Mouse (Mus musculus) gastrocnemius, adult 18-20 months (tissue): ENCODE measurements around the gene Chrne. TPM values are rescaled to one million over a fixed set of nuclear protein-coding genes. Genes with fewer than 3 reads are reported as not detected.
"Not testable (repeated sequence)": the region's sequence is repeated elsewhere in the genome, so short reads cannot be mapped to it uniquely, and the experiment has no call there.

Experiments used
- DNase-seq: peaks from one replicate; pipeline ENCODE4 v3.0.0; 2021; ENCODE audit warnings: low spot score
- total RNA-seq, 2 experiments: library from RNA; stranded (reverse); gene quantifications; 2 replicates each; pipeline ENCODE4 v1.2.3; 2021

Gene Chrne
- total RNA-seq, 2 experiments from 2014 or later, result 14.7 to 20.6 TPM

GRCm38 (mm10) chr11:70586261-70586660 lies 32.8 kb downstream of the Chrne start:
- no peak for DNase-seq

- DNase-seq, result peak; percentile 58
These were observed 33.6 kb downstream of the Chrne start for GRCm38 (mm10) chr11:70585457-70585856.

- DNase-seq, result no peak
These were observed 35.2 kb downstream of the Chrne start for GRCm38 (mm10) chr11:70583775-70584174.

DNA sequence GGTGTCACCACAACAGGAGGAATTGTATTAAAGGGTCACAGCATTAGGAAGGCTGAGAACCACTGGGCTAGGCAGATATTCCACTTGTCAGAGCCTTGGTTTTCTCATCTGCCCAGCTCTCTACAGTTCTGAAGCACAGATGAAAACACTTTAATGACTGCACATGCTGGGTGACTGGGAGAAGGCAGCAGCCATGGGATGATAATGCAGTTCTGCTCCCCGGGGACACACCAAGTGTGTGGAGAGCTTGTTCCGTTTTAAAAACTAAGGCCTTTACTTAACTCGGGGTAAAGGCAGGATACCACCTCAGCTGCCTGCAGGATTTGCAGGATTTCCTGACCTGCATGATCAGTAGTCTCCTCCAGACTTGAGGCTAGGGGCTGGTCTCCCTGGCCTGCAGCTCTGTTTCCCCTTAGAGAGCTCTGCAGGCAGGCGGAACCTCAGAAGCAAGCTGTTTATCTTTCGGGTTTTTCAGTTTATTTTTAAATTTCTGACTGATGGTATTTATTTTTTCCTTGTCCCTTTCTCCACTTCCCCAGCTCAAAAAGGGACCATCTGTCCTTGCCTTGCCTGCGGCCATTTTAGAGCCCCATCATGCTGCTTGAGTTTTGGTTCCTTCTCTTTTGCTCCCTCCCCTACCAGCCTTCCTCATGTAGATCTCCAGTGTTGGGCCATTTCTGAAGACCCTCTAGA lies 35.8 kb downstream of the Chrne start:
- no peak for DNase-seq

DNA sequence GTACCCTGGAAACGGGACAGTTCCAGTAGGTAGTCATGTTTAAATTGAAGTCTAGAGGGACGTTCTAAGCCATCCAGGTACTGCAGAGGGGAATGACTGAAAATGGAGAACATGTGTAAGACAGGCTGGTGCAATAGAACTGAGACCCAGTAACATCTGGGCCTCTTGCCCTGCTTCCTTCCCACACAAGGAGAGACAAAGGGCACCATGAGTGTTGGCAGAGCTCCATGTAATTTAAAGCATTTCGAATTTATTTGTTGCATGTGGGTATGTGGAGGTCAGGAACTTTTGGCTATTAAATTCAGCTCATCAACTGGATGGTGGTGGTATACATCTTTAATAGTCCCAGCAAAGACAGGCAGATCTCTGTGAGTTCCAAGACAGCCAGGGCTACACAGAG lies 36.8 kb downstream of the Chrne start:
- DNase-seq, result no peak

DNA sequence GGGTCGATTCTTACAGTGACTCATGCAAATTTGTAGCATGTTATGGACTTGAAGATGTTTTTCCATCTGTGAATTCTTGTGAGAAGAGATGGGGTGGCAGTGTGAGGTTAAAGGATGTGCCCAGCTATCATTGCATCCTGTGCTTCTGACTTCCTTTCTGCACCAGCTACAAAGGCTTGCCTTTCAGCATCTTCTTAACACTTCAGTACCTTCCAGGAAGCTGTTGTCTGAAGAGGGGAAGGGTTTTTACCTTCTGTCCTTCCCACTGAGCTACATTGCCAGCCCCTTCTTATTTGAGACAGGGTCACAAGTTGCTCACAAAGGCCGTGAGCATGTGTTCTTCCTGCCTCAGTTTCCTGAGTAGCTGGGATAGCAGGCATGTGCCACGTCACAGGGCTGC lies 38.1 kb downstream of the Chrne start:
- no peak for DNase-seq

- no peak for DNase-seq
These were observed 38.7 kb downstream of the Chrne start for GRCm38 (mm10) chr11:70580358-70580720.

DNA sequence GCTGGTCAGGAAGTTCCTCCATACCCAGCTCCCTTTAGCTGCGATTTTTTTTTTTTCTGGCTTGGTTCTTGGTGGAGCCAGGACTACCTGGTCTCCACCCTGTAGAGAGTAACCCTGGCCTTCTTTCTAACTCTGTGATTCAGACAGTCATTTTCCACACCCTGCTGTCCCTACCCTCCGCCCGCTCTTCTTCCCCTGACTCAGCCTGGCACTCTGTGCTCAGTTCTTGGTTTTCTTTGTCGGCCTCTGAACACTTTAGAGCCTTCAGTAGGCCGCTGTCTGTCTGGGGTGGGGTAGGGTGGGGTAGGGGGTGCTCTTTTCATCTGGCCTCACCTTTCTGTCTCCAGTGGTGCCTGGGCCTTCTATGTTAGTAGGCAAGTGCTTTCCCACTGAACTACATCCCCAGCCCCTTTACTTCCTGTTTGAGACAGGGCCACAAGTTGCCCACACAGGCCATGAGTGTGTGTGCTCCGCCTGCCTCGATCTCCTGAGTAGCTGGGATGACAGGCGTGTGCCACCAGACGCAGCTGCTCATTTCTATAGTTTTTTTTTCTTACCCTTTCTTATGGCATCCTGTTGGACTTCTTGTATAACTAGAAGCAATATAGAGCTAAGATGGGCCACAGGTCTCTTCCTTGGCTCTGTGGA lies 39.2 kb downstream of the Chrne start:
- no peak for DNase-seq

DNA sequence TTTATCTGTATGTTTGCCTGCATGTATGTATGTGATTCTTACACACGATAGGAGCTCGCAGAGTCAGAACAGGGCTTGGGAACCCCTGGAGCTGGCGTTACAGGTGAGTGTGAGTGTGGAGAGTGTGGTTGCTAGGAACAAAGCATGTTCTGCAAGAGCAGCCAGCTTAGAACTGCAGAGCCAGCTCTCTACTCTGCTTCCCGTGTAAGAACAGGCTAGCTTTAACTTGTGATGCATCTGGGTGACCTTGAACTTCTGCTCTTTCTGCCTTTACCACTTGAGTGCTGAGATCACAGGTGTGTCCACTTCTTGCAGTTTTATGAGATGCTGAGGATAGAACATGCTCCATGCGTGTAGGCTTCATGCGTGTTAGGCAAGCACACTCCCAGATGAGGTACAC lies 40.1 kb downstream of the Chrne start:
- no peak for DNase-seq

GRCm38 (mm10) chr11:70577201-70577600 lies 41.8 kb downstream of the Chrne start:
- DNase-seq, result no peak

DNA sequence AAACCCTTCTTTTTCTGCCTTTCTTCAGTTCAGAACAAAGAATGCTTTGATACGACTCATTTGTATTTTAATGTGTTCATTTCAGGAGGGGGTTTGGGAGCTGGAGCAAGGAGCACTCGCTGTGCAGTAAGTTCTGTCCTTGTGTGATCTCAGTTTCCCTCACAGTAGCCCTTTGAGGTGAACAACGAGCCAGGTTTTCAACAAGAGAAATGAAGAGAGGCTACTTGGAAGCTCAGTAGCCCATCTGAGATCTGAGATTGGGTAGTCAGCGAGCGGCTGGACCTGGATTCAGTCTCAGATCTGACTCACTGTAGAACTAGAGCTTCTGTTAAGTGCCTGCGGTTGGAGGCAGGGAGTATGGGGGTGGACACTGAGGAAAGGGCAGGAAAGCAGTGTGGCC lies 45.1 kb downstream of the Chrne start:
- no peak for DNase-seq

- no peak for DNase-seq
These were observed 46.6 kb downstream of the Chrne start for GRCm38 (mm10) chr11:70572348-70572902.

DNA sequence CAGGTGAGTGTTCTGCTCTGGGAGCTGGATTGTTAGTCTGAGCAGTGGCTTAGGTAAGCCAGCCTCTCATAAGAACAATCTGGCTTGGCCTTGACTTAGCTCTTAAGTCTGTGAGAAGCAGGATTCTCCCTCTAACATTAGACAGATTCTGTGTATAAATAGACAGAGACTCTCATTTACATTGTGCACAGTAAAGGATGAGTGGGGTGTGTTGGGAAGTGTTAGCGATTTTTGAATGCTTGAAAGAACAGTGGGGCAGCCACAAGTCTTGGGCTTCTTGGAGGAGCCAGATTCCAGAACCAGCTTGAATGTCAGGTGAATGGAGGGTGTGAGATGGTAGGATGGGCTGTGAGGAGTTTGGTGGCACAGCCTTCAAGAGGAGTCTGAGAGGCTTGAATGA lies 47.4 kb downstream of the Chrne start:
- no peak for DNase-seq

DNA sequence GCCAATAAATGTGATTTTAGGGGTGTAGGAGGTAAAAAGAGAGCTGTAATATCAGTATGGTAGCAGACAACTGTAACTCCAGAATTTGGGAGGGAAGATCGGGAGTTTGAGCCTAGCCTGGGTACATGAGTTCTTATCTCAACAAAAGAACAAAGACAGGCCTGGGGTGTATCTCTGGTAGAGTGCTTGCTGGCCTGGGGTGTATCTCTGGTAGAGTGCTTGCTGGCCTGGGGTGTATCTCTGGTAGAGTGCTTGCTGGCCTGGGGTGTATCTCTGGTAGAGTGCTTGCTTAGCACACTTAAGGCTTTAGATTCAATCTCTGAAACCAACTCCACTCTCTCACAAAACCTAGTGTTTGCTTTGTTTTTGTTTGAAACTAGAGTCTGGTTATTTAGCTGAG lies 48.4 kb downstream of the Chrne start:
- not testable (repeated sequence) for DNase-seq

- no peak for DNase-seq
These were observed 52.4 kb downstream of the Chrne start for GRCm38 (mm10) chr11:70566586-70566985.

Other genes starting within 250 kb of the Chrne start
- gene Pelp1, start 209.2 kb downstream of the Chrne start, total RNA-seq, result 10 to 100 TPM; 17.9 to 19.2 TPM
- 1 to 10 TPM; 7.6 to 9.0 TPM for gene Arrb2, start 186.6 kb downstream of the Chrne start, total RNA-seq
- gene Med11, start 167.3 kb downstream of the Chrne start, total RNA-seq, result 1 to 10 TPM; 4.2 to 4.9 TPM
- under 1 TPM; 0.19 to 0.25 TPM for gene Zmynd15, start 159.8 kb downstream of the Chrne start, total RNA-seq
- 1 to 10 TPM in 1 of 2 experiments, under 1 TPM in 1; 0.73 to 1.2 TPM for gene Cxcl16, start 159.2 kb downstream of the Chrne start, total RNA-seq
- gene Tm4sf5, start 114.0 kb downstream of the Chrne start, total RNA-seq, result not detected
- not detected for gene Vmo1, start 104.6 kb downstream of the Chrne start, total RNA-seq
- gene Gltpd2, start 100.0 kb downstream of the Chrne start, total RNA-seq, result not detected
- gene Psmb6, start 93.8 kb downstream of the Chrne start, total RNA-seq, result 100 to 1,000 TPM; 226 to 241 TPM
- gene Gm40193, start 86.3 kb downstream of the Chrne start, total RNA-seq, result not detected
- gene Pld2, start 79.2 kb downstream of the Chrne start, total RNA-seq, result 10 to 100 TPM; 12.2 to 17.7 TPM
- 10 to 100 TPM; 28.8 to 34.1 TPM for gene Mink1, start 56.3 kb downstream of the Chrne start, total RNA-seq
- not detected for gene 4930544D05Rik, start 3.4 kb downstream of the Chrne start, total RNA-seq
- gene Gp1ba, start 19.9 kb upstream of the Chrne start, total RNA-seq, result under 1 TPM in 1 of 2 experiments, not detected in 1; 0.09 TPM
- 10 to 100 TPM; 35.3 to 37.2 TPM for gene Rnf167, start 28.0 kb upstream of the Chrne start, total RNA-seq
- 100 to 1,000 TPM; 292 to 304 TPM for gene Slc25a11, start 28.3 kb upstream of the Chrne start, total RNA-seq
- gene Pfn1, start 35.4 kb upstream of the Chrne start, total RNA-seq, result 100 to 1,000 TPM; 217 to 233 TPM
- gene Eno3, start 38.0 kb upstream of the Chrne start, total RNA-seq, result 1,000 to 10,000 TPM; 5,616 to 7,081 TPM
- 100 to 1,000 TPM in 1 of 2 experiments, 10 to 100 TPM in 1; 83.4 to 103 TPM for gene Spag7, start 50.2 kb upstream of the Chrne start, total RNA-seq
- 10 to 100 TPM; 40.6 TPM for gene Camta2, start 68.9 kb upstream of the Chrne start, total RNA-seq
- gene Inca1, start 80.9 kb upstream of the Chrne start, total RNA-seq, result 1 to 10 TPM; 4.1 to 6.4 TPM
- 100 to 1,000 TPM; 587 to 632 TPM for gene Kif1c, start 81.3 kb upstream of the Chrne start, total RNA-seq
- gene Zfp3, start 145.0 kb upstream of the Chrne start, total RNA-seq, result 10 to 100 TPM; 12.0 to 13.0 TPM
- gene Scimp, start 193.4 kb upstream of the Chrne start, total RNA-seq, result not detected
- gene Rabep1, start 225.6 kb upstream of the Chrne start, total RNA-seq, result 10 to 100 TPM; 36.6 to 39.7 TPM